Mouse (Mus musculus): ENCODE data around the gene Arl15.

GRCm38 (mm10) chr13:113879651-113880327 is 85.5 kb downstream of the Arl15 start:
- TF ChIP-seq CTCF (IDR thresholded peaks at IDR 0.05; ENCODE audit: low read depth) (no peak), EP300 (optimal IDR thresholded peaks at IDR 0.05) (no peak)
